Mouse (Mus musculus) heart, embryonic 14.5 days (tissue): ENCODE results near the gene Epn2. TPM values are rescaled to one million over a fixed set of nuclear protein-coding genes. Genes with fewer than 3 reads are reported as not detected.

Experiments used
- ATAC-seq: fragments of 200-750 bp; cut with Nextera tagmentation; 2 replicates; pipeline ENCODE4 v1.8.0; 2017; ENCODE audit warnings: low read depth, moderate TSS enrichment; ENCODE audit not compliant: insufficient number of reproducible peaks, insufficient read depth, low FRiP score
- H3K27ac ChIP-seq, 2 experiments: fragments of 200-500 bp in 1 of 2; fragments of 300-500 bp in 1 of 2; sonication (generic) in 1 of 2; replicated peaks in 1 of 2; 2 replicates each; pipeline ENCODE4 v1.5.1; 2012 to 2014; ENCODE audit warnings: low read depth in 2 of 2, low read length in 2 of 2, control low read depth in 1 of 2, mild to moderate bottlenecking in 1 of 2, mixed read lengths in 1 of 2; ENCODE audit not compliant: control insufficient read depth in 1 of 2, insufficient read depth in 1 of 2
- H3K27me3 ChIP-seq: fragments of 300-500 bp; sonication (generic); 2 replicates; pipeline ENCODE4 v1.6.1; 2014; ENCODE audit warnings: mild to moderate bottlenecking, low read length, control low read depth; ENCODE audit not compliant: control insufficient read depth, insufficient read depth
- H3K36me3 ChIP-seq: fragments of 300-500 bp; sonication (generic); 2 replicates; pipeline ENCODE4 v1.6.1; 2014; ENCODE audit warnings: mild to moderate bottlenecking, control low read depth, low read length, mixed read lengths; ENCODE audit not compliant: control insufficient read depth, insufficient read depth
- H3K4me1 ChIP-seq, 2 experiments: fragments of 200-500 bp in 1 of 2; fragments of 300-500 bp in 1 of 2; sonication (generic) in 1 of 2; 2 replicates each; pipeline ENCODE4 v1.6.1; 2012 to 2014; ENCODE audit warnings: low read length in 2 of 2, control low read depth in 1 of 2, mixed read lengths in 1 of 2; ENCODE audit not compliant: control insufficient read depth in 2 of 2, insufficient read depth in 2 of 2
- H3K4me2 ChIP-seq: fragments of 300-500 bp; sonication (generic); 2 replicates; pipeline ENCODE4 v1.6.1; 2014; ENCODE audit warnings: mild to moderate bottlenecking, low read length
- H3K4me3 ChIP-seq, 2 experiments: fragments of 200-500 bp in 1 of 2; fragments of 300-500 bp in 1 of 2; sonication (generic) in 1 of 2; 2 replicates each; pipeline ENCODE4 v1.5.1; 2012 to 2014; ENCODE audit warnings: low read length in 2 of 2, mild to moderate bottlenecking in 2 of 2, control low read depth in 1 of 2, low read depth in 1 of 2, moderate library complexity in 1 of 2; ENCODE audit not compliant: control insufficient read depth in 1 of 2, insufficient read depth in 1 of 2
- H3K9ac ChIP-seq: fragments of 300-500 bp; sonication (generic); 2 replicates; pipeline ENCODE4 v1.6.1; 2014; ENCODE audit warnings: mild to moderate bottlenecking, low read length
- H3K9me3 ChIP-seq: fragments of 300-500 bp; sonication (generic); 2 replicates; pipeline ENCODE4 v1.6.1; 2016; ENCODE audit warnings: low read length, control low read depth; ENCODE audit not compliant: control insufficient read depth
- WGBS: fragments of 180-500 bp; shearing (Covaris S2); extraction: QIAGEN DNeasy Blood & Tissue Kit; methylation state at CpG from one replicate; pipeline ENCODE4 v1.1.7; 2014; 5-methylcytosine and 5-hydroxymethylcytosine counted together
- polyA plus RNA-seq: library from polyadenylated mRNA; unstranded; fragments of >200 nt; fragmentation: Nextera tagmentation; extraction: Ambion mirVana; gene quantifications from 2 replicates; pipeline ENCODE4 v1.2.1, GENCODE M21; 2014

The Epn2 gene
- polyA plus RNA-seq, 1 experiment from 2014 or later: 23.9 TPM

DNA sequence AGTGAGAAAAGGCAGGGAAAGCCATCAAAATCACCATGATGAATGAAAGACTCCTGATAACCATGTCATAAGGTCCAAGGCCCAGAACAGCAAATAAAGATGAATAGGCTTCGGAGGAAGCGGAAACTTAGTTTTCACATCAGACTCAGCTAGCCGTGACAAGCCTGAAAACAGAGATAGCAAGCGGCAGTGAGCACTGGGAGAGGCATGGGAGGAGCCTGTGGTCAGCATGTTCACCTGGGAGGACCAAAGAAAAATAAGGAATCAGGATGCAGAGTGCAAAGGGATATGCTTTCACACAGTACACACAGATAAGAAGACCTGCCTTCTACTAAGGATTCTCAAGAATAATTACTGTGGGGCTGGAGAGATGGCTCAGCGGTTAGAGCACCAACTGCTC, 19.9 kb downstream of the Epn2 start:
- Histone ChIP-seq H3K4me1 (peaks cover 15 to 26% of the 10 kb centered on the region in 2 experiments), H3K27ac (no peak overlapping the region), H3K9me3 (no peaks in the 10 kb centered on the region), H3K4me3 (no peak overlapping the region), H3K4me2 (no peak overlapping the region), H3K27me3 (no peaks in the 10 kb centered on the region), H3K36me3 (no peaks in the 10 kb centered on the region), H3K9ac (no peak overlapping the region)
- no peak for ATAC-seq
- 61% methylated on average over 5 of the region's 5 CpGs for WGBS

DNA sequence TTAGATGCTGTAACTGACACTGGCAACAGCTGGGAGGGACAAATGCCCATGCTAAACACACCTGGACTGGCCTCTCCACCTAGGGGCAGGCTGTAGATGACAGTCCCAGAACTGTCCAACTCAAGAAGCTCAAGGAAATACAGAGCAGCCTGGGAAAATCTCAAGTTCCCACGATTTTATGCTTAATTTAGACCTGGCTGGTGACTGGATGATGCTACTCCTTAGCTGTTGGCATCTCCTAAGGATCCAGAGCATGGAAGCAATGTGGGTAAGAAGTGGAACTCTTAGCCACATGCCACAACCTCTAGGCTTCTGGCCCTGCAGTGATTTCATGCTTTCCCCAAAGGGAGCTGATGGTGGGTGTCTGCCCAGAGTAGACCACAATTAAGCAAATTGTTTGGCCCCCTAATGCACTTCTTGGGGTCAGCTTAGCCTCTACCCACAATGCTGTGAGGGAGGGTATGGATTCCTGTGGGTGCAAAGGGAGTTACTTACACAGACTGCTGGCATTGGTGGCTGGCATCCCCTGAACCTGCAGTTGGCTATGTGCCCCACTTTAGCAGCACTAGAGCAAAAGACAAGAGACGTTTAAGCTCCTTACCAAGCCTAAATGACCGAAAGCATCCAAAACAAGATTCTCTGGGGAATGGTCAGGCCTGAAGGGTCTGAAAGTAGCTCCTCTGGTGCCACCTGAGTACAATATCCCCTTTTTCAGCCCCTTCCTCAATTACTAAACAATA, 26.3 kb downstream of the Epn2 start:
- H3K4me1 ChIP-seq: peaks cover 2 to 3% of the 10 kb centered on the region in 2 experiments; a peak in 2 of 4 replicates
- no peaks in the 10 kb centered on the region for H3K9me3 ChIP-seq
- no peak overlapping the region for H3K4me3 ChIP-seq
- no peak overlapping the region for H3K9ac ChIP-seq
- no peak for ATAC-seq
- H3K36me3 ChIP-seq: no peaks in the 10 kb centered on the region
- H3K27ac ChIP-seq: no peak overlapping the region
- no peak overlapping the region for H3K4me2 ChIP-seq
- no peaks in the 10 kb centered on the region for H3K27me3 ChIP-seq
- WGBS: 74% methylated on average over 3 of the region's 3 CpGs

DNA sequence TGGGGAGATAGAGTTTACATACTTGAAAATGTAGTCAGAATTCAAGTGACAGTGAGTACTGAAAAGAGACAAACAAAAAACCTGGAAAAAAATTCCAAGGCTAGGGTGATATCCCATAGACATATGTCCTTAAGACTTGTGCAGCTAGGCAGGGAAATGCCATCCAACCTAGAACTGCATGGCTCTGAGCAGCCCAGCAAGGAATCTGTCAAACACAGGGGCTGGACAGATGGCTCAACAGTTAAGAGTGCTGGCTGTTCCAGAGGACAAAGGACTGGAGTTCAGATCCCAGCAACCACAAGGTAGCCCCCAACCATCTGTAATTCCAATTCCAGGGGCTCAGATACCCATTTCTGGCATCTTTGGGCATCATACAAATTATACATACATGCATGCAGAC, 28.9 kb downstream of the Epn2 start:
- Histone ChIP-seq H3K27ac (no peak overlapping the region), H3K4me2 (no peak overlapping the region), H3K4me1 (no peaks in the 10 kb centered on the region), H3K36me3 (peaks cover 9% of the 10 kb centered on the region), H3K9me3 (no peaks in the 10 kb centered on the region), H3K9ac (no peak overlapping the region), H3K27me3 (no peaks in the 10 kb centered on the region), H3K4me3 (no peak overlapping the region)
- ATAC-seq: no peak

DNA sequence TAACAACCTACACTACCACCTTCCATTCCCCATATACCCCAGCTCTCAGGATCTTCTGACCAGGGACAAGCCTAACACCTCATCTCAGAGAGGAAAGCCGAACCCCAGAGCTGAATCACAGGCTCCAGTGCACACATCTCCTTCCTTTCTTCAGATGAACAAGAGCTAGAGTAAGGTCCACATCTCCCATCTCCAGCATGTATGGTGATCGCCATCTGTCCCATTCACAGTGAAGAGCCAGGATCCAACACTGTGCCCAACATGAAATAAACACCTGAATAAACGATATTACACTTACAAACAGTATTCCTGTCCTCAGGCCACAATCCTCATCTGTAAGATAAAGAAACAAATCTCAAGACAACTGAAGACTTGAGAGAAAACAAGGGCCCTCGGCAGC, 31.8 kb downstream of the Epn2 start:
- no peak overlapping the region for H3K4me2 ChIP-seq
- WGBS: 83% methylated on average over 4 of the region's 4 CpGs

DNA sequence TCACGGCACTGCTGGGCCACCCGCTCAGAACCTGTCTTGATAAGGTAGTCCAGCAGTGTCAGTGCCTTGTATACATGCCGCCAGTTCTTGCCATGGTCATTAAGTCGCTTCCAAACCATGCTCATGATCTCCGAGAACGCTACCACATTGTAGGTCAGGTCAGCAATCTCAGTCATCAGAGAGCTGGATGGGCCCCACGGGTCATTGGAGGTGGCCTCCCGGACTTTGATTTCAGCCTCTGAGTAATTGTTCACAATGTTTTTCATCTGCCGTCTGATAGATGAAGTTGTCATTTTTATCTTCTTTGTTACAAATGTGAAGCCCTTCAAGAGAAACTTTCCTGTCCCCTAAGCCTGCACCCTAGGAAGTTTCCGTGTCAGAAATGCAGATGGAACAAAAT, 33.0 kb downstream of the Epn2 start:
- Histone ChIP-seq H3K36me3 (peaks cover 27% of the 10 kb centered on the region), H3K27me3 (no peaks in the 10 kb centered on the region), H3K9me3 (no peaks in the 10 kb centered on the region), H3K27ac (no peak overlapping the region), H3K4me3 (no peak overlapping the region), H3K4me1 (peaks cover 0 to 2% of the 10 kb centered on the region in 2 experiments; a peak in 2 of 4 replicates), H3K9ac (no peak overlapping the region), H3K4me2 (no peak overlapping the region)
- ATAC-seq: no peak
- 88% methylated on average over 10 of the region's 10 CpGs for WGBS

More for the DNA sequence above, 31.8 kb downstream of the Epn2 start:
- Histone ChIP-seq H3K27ac (no peak overlapping the region), H3K36me3 (peaks cover 26% of the 10 kb centered on the region), H3K9ac (no peak overlapping the region), H3K9me3 (no peaks in the 10 kb centered on the region), H3K4me3 (no peak overlapping the region), H3K4me1 (no peaks in the 10 kb centered on the region; a peak in 1 of 4 replicates), H3K27me3 (no peaks in the 10 kb centered on the region)
- no peak for ATAC-seq

DNA sequence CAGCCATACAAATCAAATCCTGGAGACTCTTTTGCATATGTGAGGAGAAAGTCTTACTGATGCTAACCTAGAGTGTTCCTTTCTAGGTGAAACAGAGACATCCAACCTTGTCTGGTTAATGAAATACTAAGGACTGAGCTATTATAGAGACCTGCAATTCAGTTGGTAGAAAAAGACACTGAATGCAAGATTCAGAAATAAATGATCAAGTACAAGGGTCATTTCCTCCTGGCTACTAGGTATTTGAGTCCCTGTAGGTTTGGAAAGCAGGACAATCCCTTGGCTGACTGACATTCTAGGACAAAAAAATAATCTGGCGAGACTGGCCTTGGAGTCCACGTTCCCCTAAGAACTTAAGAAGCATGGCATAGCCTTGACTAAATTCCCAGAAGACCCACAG, 33.9 kb downstream of the Epn2 start:
- no peak overlapping the region for H3K9ac ChIP-seq
- H3K27ac ChIP-seq: no peak overlapping the region
- H3K4me2 ChIP-seq: no peak overlapping the region
- peaks cover 0 to 5% of the 10 kb centered on the region in 2 experiments; a peak in 2 of 4 replicates for H3K4me1 ChIP-seq
- peaks cover 31% of the 10 kb centered on the region for H3K36me3 ChIP-seq
- no peak for ATAC-seq
- WGBS: 91% methylated on average over 2 of the region's 2 CpGs
- no peaks in the 10 kb centered on the region for H3K9me3 ChIP-seq
- no peaks in the 10 kb centered on the region for H3K27me3 ChIP-seq
- no peak overlapping the region for H3K4me3 ChIP-seq

DNA sequence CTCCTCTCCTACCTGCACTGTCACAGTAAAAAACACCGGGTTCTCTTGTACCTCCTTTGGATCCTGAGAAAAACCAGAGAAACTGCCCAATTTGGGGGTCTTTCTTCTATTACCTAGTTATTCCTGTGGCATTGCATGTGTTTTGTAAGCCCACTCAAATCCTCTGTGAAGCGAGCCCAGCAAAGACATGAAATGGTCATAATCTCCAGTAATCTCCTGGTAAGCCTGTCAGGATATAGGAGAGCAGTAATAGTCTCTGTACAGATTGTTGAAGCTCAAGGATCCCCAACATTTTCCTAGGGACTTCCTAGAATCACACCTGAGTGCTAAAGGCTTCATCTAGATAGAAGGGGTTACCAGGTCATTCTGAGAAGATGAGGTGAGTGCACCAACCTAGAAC, 38.4 kb downstream of the Epn2 start:
- Histone ChIP-seq H3K9me3 (no peaks in the 10 kb centered on the region), H3K4me1 (peaks cover 0 to 5% of the 10 kb centered on the region in 2 experiments; a peak in 2 of 4 replicates), H3K4me2 (no peak overlapping the region), H3K4me3 (no peak overlapping the region), H3K27ac (no peak overlapping the region), H3K9ac (no peak overlapping the region), H3K27me3 (no peaks in the 10 kb centered on the region), H3K36me3 (peaks cover 35% of the 10 kb centered on the region)
- no peak for ATAC-seq
- 93% methylated on average over 2 of the region's 2 CpGs for WGBS

DNA sequence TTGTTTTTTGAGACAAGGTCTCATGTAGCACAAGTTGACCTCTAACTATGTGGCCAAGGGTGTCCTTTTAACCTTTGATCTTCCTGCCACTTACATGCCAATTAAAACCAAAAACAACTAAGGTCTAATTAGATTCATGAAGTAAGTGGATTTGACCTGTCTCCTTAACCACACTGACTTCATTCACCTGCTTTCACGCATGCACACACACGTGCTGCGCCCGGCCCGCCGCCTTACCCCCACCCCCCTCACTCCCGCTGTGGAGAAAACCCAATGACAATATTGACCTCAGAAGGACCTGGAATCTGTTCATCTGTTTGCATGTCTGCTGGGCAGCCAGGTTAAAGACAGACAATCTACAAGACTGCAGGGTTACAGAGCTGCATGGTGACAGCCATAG, 38.8 kb downstream of the Epn2 start:
- H3K4me3 ChIP-seq: no peak overlapping the region
- 87% methylated on average over 7 of the region's 7 CpGs for WGBS
- no peak for ATAC-seq
- H3K27ac ChIP-seq: no peak overlapping the region
- no peaks in the 10 kb centered on the region for H3K9me3 ChIP-seq
- no peaks in the 10 kb centered on the region for H3K27me3 ChIP-seq
- peaks cover 0 to 5% of the 10 kb centered on the region in 2 experiments; a peak in 2 of 4 replicates for H3K4me1 ChIP-seq
- no peak overlapping the region for H3K9ac ChIP-seq
- H3K36me3 ChIP-seq: peaks cover 31% of the 10 kb centered on the region
- no peak overlapping the region for H3K4me2 ChIP-seq
